Mouse (Mus musculus): ENCODE measurements at regions not wholly inside any gene's neighbourhood (a gene's known extent, or its start where the extent isn't known, plus 50 kb on each side); places are given as distances from the start of the nearest gene placed in this dataset.
A peak's percentile ranks its signal among the peaks of the same experiment; 100 is the strongest.

- H3K9ac ChIP-seq (replicated peaks; ENCODE audit: low read length) = no peak overlapping the region
- no peaks in the 10 kb centered on the region for H3K9me3 ChIP-seq (replicated peaks; ENCODE audit: control insufficient read depth, low read length)
- no peak overlapping the region for H3K27ac ChIP-seq (replicated peaks; ENCODE audit: low read depth, low read length)
- 54% methylated on average over 5 of the region's 5 CpGs for WGBS
- ATAC-seq (replicated peaks; ENCODE audit: insufficient number of reproducible peaks, low FRiP score, low TSS enrichment, low read depth) = no peak
- no peak overlapping the region for H3K4me2 ChIP-seq (ENCODE audit: low read depth, low read length)
- no peaks in the 10 kb centered on the region for H3K4me1 ChIP-seq (ENCODE audit: control insufficient read depth, insufficient read depth, low read length)
- no peak for DNase-seq (ENCODE audit: low spot score)
- H3K4me3 ChIP-seq (ENCODE audit: low read depth, low read length) = no peak overlapping the region
- H3K36me3 ChIP-seq (replicated peaks; ENCODE audit: control insufficient read depth, insufficient read depth, low read depth, low read length) = no peaks in the 10 kb centered on the region
- no peaks in the 10 kb centered on the region for H3K27me3 ChIP-seq (ENCODE audit: control insufficient read depth, insufficient read depth, low read length)
Measured at GRCm38 (mm10) chr16:63031035-63031434, 176.9 kb downstream of the Pros1 start.

- Histone ChIP-seq H3K36me3 (replicated peaks; ENCODE audit: control insufficient read depth, insufficient read depth, low read depth, low read length) (no peaks in the 10 kb centered on the region), H3K27me3 (ENCODE audit: control insufficient read depth, insufficient read depth, low read length) (no peaks in the 10 kb centered on the region), H3K9me3 (replicated peaks; ENCODE audit: control insufficient read depth, low read length) (no peaks in the 10 kb centered on the region), H3K4me2 (ENCODE audit: low read depth, low read length) (no peak overlapping the region), H3K9ac (replicated peaks; ENCODE audit: low read length) (no peak overlapping the region), H3K27ac (replicated peaks; ENCODE audit: low read depth, low read length) (no peak overlapping the region), H3K4me1 (ENCODE audit: control insufficient read depth, insufficient read depth, low read length) (no peaks in the 10 kb centered on the region), H3K4me3 (ENCODE audit: low read depth, low read length) (no peak overlapping the region)
- 22% methylated on average over 6 of the region's 6 CpGs for WGBS
- ATAC-seq (replicated peaks; ENCODE audit: insufficient number of reproducible peaks, low FRiP score, low TSS enrichment, low read depth) = no peak
- no peak for DNase-seq (ENCODE audit: low spot score)
Measured at GRCm38 (mm10) chr16:63031802-63032201, 177.7 kb downstream of the Pros1 start.

GRCm38 (mm10) chr16:63049100-63049499, 195.0 kb downstream of the Pros1 start:
- ATAC-seq (replicated peaks; ENCODE audit: insufficient number of reproducible peaks, low FRiP score, low TSS enrichment, low read depth) (no peak), DNase-seq (ENCODE audit: low spot score) (no peak)
- Histone ChIP-seq H3K9ac (replicated peaks; ENCODE audit: low read length) (no peak overlapping the region), H3K27ac (replicated peaks; ENCODE audit: low read depth, low read length) (no peak overlapping the region), H3K4me1 (ENCODE audit: control insufficient read depth, insufficient read depth, low read length) (no peaks in the 10 kb centered on the region), H3K4me2 (ENCODE audit: low read depth, low read length) (no peak overlapping the region), H3K27me3 (ENCODE audit: control insufficient read depth, insufficient read depth, low read length) (no peaks in the 10 kb centered on the region), H3K36me3 (replicated peaks; ENCODE audit: control insufficient read depth, insufficient read depth, low read depth, low read length) (no peaks in the 10 kb centered on the region), H3K4me3 (ENCODE audit: low read depth, low read length) (no peak overlapping the region), H3K9me3 (replicated peaks; ENCODE audit: control insufficient read depth, low read length) (no peaks in the 10 kb centered on the region)
- 81% methylated on average over 1 of the region's 1 CpGs for WGBS

GRCm38 (mm10) chr16:63062883-63063282, 208.8 kb downstream of the Pros1 start:
- H3K4me3 ChIP-seq (ENCODE audit: low read depth, low read length) = no peak overlapping the region
- no peak overlapping the region for H3K9ac ChIP-seq (replicated peaks; ENCODE audit: low read length)
- H3K27ac ChIP-seq (replicated peaks; ENCODE audit: low read depth, low read length) = no peak overlapping the region
- no peak overlapping the region for H3K4me2 ChIP-seq (ENCODE audit: low read depth, low read length)
- no peak for DNase-seq (ENCODE audit: low spot score)
- ATAC-seq (replicated peaks; ENCODE audit: insufficient number of reproducible peaks, low FRiP score, low TSS enrichment, low read depth) = no peak
- H3K27me3 ChIP-seq (ENCODE audit: control insufficient read depth, insufficient read depth, low read length) = no peaks in the 10 kb centered on the region
- no peaks in the 10 kb centered on the region for H3K9me3 ChIP-seq (replicated peaks; ENCODE audit: control insufficient read depth, low read length)
- no peaks in the 10 kb centered on the region for H3K36me3 ChIP-seq (replicated peaks; ENCODE audit: control insufficient read depth, insufficient read depth, low read depth, low read length)
- no peaks in the 10 kb centered on the region for H3K4me1 ChIP-seq (ENCODE audit: control insufficient read depth, insufficient read depth, low read length)

- H3K27me3 ChIP-seq (ENCODE audit: control insufficient read depth, insufficient read depth, low read length) = no peaks in the 10 kb centered on the region
- ATAC-seq (replicated peaks; ENCODE audit: insufficient number of reproducible peaks, low FRiP score, low TSS enrichment, low read depth) (no peak), DNase-seq (ENCODE audit: low spot score) (no peak)
- H3K9me3 ChIP-seq (replicated peaks; ENCODE audit: control insufficient read depth, low read length) = no peaks in the 10 kb centered on the region
- H3K9ac ChIP-seq (replicated peaks; ENCODE audit: low read length) = no peak overlapping the region
- no peak overlapping the region for H3K4me3 ChIP-seq (ENCODE audit: low read depth, low read length)
- no peak overlapping the region for H3K4me2 ChIP-seq (ENCODE audit: low read depth, low read length)
- 90% methylated on average over 2 of the region's 2 CpGs for WGBS
- H3K36me3 ChIP-seq (replicated peaks; ENCODE audit: control insufficient read depth, insufficient read depth, low read depth, low read length) = no peaks in the 10 kb centered on the region
- H3K27ac ChIP-seq (replicated peaks; ENCODE audit: low read depth, low read length) = no peak overlapping the region
- no peaks in the 10 kb centered on the region for H3K4me1 ChIP-seq (ENCODE audit: control insufficient read depth, insufficient read depth, low read length)
Measured at GRCm38 (mm10) chr16:63069987-63070386, 215.9 kb downstream of the Pros1 start.

- ATAC-seq (replicated peaks; ENCODE audit: insufficient number of reproducible peaks, low FRiP score, low TSS enrichment, low read depth) = no peak
- H3K27me3 ChIP-seq (ENCODE audit: control insufficient read depth, insufficient read depth, low read length) = no peaks in the 10 kb centered on the region
Measured at GRCm38 (mm10) chr16:63075814-63076213, 221.7 kb downstream of the Pros1 start.

GRCm38 (mm10) chr16:63081383-63081782, 227.3 kb downstream of the Pros1 start:
- no peaks in the 10 kb centered on the region for H3K36me3 ChIP-seq (replicated peaks; ENCODE audit: control insufficient read depth, insufficient read depth, low read depth, low read length)
- 60% methylated on average over 3 of the region's 3 CpGs for WGBS
- no peaks in the 10 kb centered on the region for H3K4me1 ChIP-seq (ENCODE audit: control insufficient read depth, insufficient read depth, low read length)
- no peaks in the 10 kb centered on the region for H3K9me3 ChIP-seq (replicated peaks; ENCODE audit: control insufficient read depth, low read length)
- no peak overlapping the region for H3K27ac ChIP-seq (replicated peaks; ENCODE audit: low read depth, low read length)
- H3K4me2 ChIP-seq (ENCODE audit: low read depth, low read length) = no peak overlapping the region
- no peaks in the 10 kb centered on the region for H3K27me3 ChIP-seq (ENCODE audit: control insufficient read depth, insufficient read depth, low read length)
- H3K4me3 ChIP-seq (ENCODE audit: low read depth, low read length) = no peak overlapping the region
- ATAC-seq (replicated peaks; ENCODE audit: insufficient number of reproducible peaks, low FRiP score, low TSS enrichment, low read depth) (no peak), DNase-seq (ENCODE audit: low spot score) (peak; percentile 3)
- H3K9ac ChIP-seq (replicated peaks; ENCODE audit: low read length) = no peak overlapping the region

More at GRCm38 (mm10) chr16:63075814-63076213, 221.7 kb downstream of the Pros1 start:
- WGBS = 38% methylated on average over 4 of the region's 4 CpGs
- Histone ChIP-seq H3K9ac (replicated peaks; ENCODE audit: low read length) (no peak overlapping the region), H3K4me2 (ENCODE audit: low read depth, low read length) (no peak overlapping the region), H3K36me3 (replicated peaks; ENCODE audit: control insufficient read depth, insufficient read depth, low read depth, low read length) (no peaks in the 10 kb centered on the region), H3K4me1 (ENCODE audit: control insufficient read depth, insufficient read depth, low read length) (no peaks in the 10 kb centered on the region), H3K27ac (replicated peaks; ENCODE audit: low read depth, low read length) (no peak overlapping the region), H3K4me3 (ENCODE audit: low read depth, low read length) (no peak overlapping the region), H3K9me3 (replicated peaks; ENCODE audit: control insufficient read depth, low read length) (no peaks in the 10 kb centered on the region)
- peak; percentile 39 for DNase-seq (ENCODE audit: low spot score)

GRCm38 (mm10) chr16:63083256-63083655, 229.1 kb downstream of the Pros1 start:
- Histone ChIP-seq H3K36me3 (replicated peaks; ENCODE audit: control insufficient read depth, insufficient read depth, low read depth, low read length) (no peaks in the 10 kb centered on the region), H3K27ac (replicated peaks; ENCODE audit: low read depth, low read length) (no peak overlapping the region), H3K4me2 (ENCODE audit: low read depth, low read length) (no peak overlapping the region), H3K9me3 (replicated peaks; ENCODE audit: control insufficient read depth, low read length) (no peaks in the 10 kb centered on the region), H3K9ac (replicated peaks; ENCODE audit: low read length) (no peak overlapping the region), H3K4me1 (ENCODE audit: control insufficient read depth, insufficient read depth, low read length) (no peaks in the 10 kb centered on the region), H3K27me3 (ENCODE audit: control insufficient read depth, insufficient read depth, low read length) (no peaks in the 10 kb centered on the region), H3K4me3 (ENCODE audit: low read depth, low read length) (no peak overlapping the region)
- ATAC-seq (replicated peaks; ENCODE audit: insufficient number of reproducible peaks, low FRiP score, low TSS enrichment, low read depth) (0 out of 2 replicates have a peak, but pooled peaks have one; percentile 44), DNase-seq (ENCODE audit: low spot score) (no peak)
- 41% methylated on average over 5 of the region's 5 CpGs for WGBS
